Mouse (Mus musculus) cerebellum, adult 11-12 months (tissue): ENCODE data around the gene Zfp949.

Experiments
- DNase-seq: peaks from one replicate; pipeline ENCODE4 v3.0.0; 2022

Zfp949 gene

GRCm38 (mm10) chr9:88547851-88548613 lies at the start of gene Zfp949:
TSS of gene Zfp949 (plus strand) at chr9:88548020.
- peak; percentile 86 for DNase-seq

GRCm38 (mm10) chr9:88500112-88500511 lies 47.7 kb upstream of the Zfp949 start:
- DNase-seq, result no peak

- DNase-seq, result no peak
Observed at GRCm38 (mm10) chr9:88501846-88502245, 46.0 kb upstream of the Zfp949 start.

GRCm38 (mm10) chr9:88515546-88515945 lies 32.3 kb upstream of the Zfp949 start:
- no peak for DNase-seq

GRCm38 (mm10) chr9:88516361-88516995 lies 31.3 kb upstream of the Zfp949 start:
- no peak for DNase-seq

GRCm38 (mm10) chr9:88519390-88520121 lies 28.3 kb upstream of the Zfp949 start:
- no peak for DNase-seq

- DNase-seq, result no peak
Observed at GRCm38 (mm10) chr9:88520122-88520848, 27.5 kb upstream of the Zfp949 start.

- no peak for DNase-seq
Observed at GRCm38 (mm10) chr9:88520849-88521483, 26.9 kb upstream of the Zfp949 start.

- DNase-seq, result no peak
Observed at GRCm38 (mm10) chr9:88521961-88522568, 25.8 kb upstream of the Zfp949 start.

GRCm38 (mm10) chr9:88522569-88523334 lies 25.1 kb upstream of the Zfp949 start:
- DNase-seq, result peak; percentile 96

GRCm38 (mm10) chr9:88523335-88523668 lies 24.5 kb upstream of the Zfp949 start:
- DNase-seq, result no peak

GRCm38 (mm10) chr9:88524367-88524766 lies 23.5 kb upstream of the Zfp949 start:
- no peak for DNase-seq

GRCm38 (mm10) chr9:88524796-88525195 lies 23.0 kb upstream of the Zfp949 start:
- no peak for DNase-seq

GRCm38 (mm10) chr9:88525341-88525740 lies 22.5 kb upstream of the Zfp949 start:
- DNase-seq, result no peak

- DNase-seq, result no peak
Observed at GRCm38 (mm10) chr9:88527956-88528355, 19.9 kb upstream of the Zfp949 start.

- no peak for DNase-seq
Observed at GRCm38 (mm10) chr9:88528736-88529135, 19.1 kb upstream of the Zfp949 start.

GRCm38 (mm10) chr9:88529571-88529970 lies 18.2 kb upstream of the Zfp949 start:
- no peak for DNase-seq

GRCm38 (mm10) chr9:88529979-88530580 lies 17.7 kb upstream of the Zfp949 start:
- DNase-seq, result no peak

- no peak for DNase-seq
Observed at GRCm38 (mm10) chr9:88534093-88534492, 13.7 kb upstream of the Zfp949 start.

GRCm38 (mm10) chr9:88539546-88540224 lies 8.1 kb upstream of the Zfp949 start:
- no peak for DNase-seq
